Mouse (Mus musculus) right cerebral cortex, postnatal 25 days (tissue): ENCODE measurements around the gene Slc6a11.

Experiments used
- DNase-seq: peaks from one replicate; pipeline ENCODE4 v3.0.0; 2022

Slc6a11 gene

GRCm38 (mm10) chr6:114131122-114131872, at the start of gene Slc6a11:
Gene Slc6a11, plus strand, starts transcription at chr6:114131241.
- DNase-seq = peak; percentile 38

GRCm38 (mm10) chr6:114087106-114087505, 43.9 kb upstream of the Slc6a11 start:
- DNase-seq = no peak

GRCm38 (mm10) chr6:114089626-114090025, 41.4 kb upstream of the Slc6a11 start:
- DNase-seq = peak; percentile 61

GRCm38 (mm10) chr6:114092216-114092615, 38.8 kb upstream of the Slc6a11 start:
- no peak for DNase-seq

- peak; percentile 52 for DNase-seq
These were observed 36.8 kb upstream of the Slc6a11 start for GRCm38 (mm10) chr6:114094251-114094650.

GRCm38 (mm10) chr6:114096574-114096973, 34.5 kb upstream of the Slc6a11 start:
- no peak for DNase-seq

GRCm38 (mm10) chr6:114101923-114102322, 29.1 kb upstream of the Slc6a11 start:
- DNase-seq = no peak

- DNase-seq = no peak
These were observed 11.5 kb upstream of the Slc6a11 start for GRCm38 (mm10) chr6:114119507-114119906.

- DNase-seq = no peak
These were observed 5.5 kb upstream of the Slc6a11 start for GRCm38 (mm10) chr6:114125530-114125929.

GRCm38 (mm10) chr6:114132472-114132871, 1.4 kb downstream of the Slc6a11 start:
- no peak for DNase-seq

- DNase-seq = no peak
These were observed 1.9 kb downstream of the Slc6a11 start for GRCm38 (mm10) chr6:114132916-114133315.

- no peak for DNase-seq
These were observed 7.9 kb downstream of the Slc6a11 start for GRCm38 (mm10) chr6:114138970-114139369.

GRCm38 (mm10) chr6:114141481-114141880, 10.4 kb downstream of the Slc6a11 start:
- DNase-seq = no peak

- DNase-seq = no peak
These were observed 11.4 kb downstream of the Slc6a11 start for GRCm38 (mm10) chr6:114142480-114142879.

GRCm38 (mm10) chr6:114143544-114143943, 12.5 kb downstream of the Slc6a11 start:
- no peak for DNase-seq

GRCm38 (mm10) chr6:114144447-114145105, 13.5 kb downstream of the Slc6a11 start:
- no peak for DNase-seq

- DNase-seq = no peak
These were observed 14.7 kb downstream of the Slc6a11 start for GRCm38 (mm10) chr6:114145650-114146329.

GRCm38 (mm10) chr6:114155720-114156119, 24.7 kb downstream of the Slc6a11 start:
- no peak for DNase-seq

GRCm38 (mm10) chr6:114158811-114159210, 27.8 kb downstream of the Slc6a11 start:
- no peak for DNase-seq

GRCm38 (mm10) chr6:114160732-114161131, 29.7 kb downstream of the Slc6a11 start:
- no peak for DNase-seq

GRCm38 (mm10) chr6:114174052-114174397, 43.0 kb downstream of the Slc6a11 start:
- DNase-seq = no peak

- no peak for DNase-seq
These were observed 43.5 kb downstream of the Slc6a11 start for GRCm38 (mm10) chr6:114174398-114175140.

- no peak for DNase-seq
These were observed 47.1 kb downstream of the Slc6a11 start for GRCm38 (mm10) chr6:114178141-114178540.
